Mouse (Mus musculus): ENCODE results near the gene Vmn2r117.
"Not testable (repeated sequence)": the region's sequence is repeated elsewhere in the genome, so short reads cannot be mapped to it uniquely, and the experiment has no call there.

Gene Vmn2r117

DNA sequence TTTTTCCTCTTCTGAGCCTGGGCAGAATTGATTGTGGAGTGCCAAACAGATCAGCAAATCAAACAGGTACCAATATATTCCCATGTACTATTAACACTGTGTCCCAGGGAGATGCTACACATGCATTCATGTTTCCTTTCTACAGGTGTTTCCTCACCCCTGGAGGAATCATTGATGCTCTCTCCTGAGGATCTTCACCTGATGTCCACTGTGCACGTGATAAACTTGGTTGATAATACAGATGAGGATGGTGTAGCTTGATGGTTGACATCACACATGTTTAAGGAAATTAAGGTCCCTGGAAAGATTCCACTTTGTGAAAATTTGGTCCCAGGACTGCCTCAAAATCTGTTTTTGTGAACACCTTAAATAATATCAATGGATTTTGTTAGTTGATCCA, at the start of gene Vmn2r117:
Gene Vmn2r117 (minus strand): TSS at position 101 of the 400 bp plus-strand sequence.
- DNase-seq (ENCODE audit: low spot score) = not testable (repeated sequence)

DNA sequence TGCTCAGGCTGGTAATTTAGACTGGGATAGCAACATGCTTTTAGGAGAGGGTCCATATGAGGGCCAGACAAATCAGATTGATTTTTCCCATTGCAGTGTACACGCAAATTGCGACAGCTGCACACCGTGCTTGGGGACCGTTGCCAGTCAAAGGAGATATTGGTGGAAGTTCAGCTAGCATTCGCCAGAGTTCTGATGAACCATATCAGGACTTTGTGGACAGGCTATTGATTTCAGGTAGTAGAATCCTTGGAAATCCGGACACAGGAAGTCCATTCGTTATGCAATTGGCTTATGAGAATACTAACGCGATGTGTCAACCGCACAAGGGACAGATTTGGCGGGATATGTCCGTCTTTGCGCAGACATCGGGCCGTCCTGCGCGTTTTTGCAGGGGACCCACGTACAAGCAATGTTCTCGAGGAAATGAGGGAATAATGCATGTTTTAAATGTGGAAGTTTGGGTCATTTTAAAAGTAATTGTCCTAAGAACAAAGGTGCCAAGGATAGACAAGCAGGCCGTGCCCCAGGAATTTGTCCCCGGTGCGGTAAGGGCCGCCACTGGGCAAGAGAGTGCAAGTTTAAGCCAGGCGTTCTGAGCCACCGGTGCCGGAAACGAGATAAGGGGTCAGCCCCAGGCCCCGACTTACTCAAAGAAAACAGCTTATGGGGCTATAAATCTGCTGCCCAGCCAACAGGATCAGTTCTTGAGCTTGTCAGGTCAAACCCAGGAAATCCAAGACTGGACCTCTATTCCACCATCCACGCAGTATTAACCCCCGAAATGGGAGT, 43.6 kb upstream of the Vmn2r117 start:
- not testable (repeated sequence) for DNase-seq (ENCODE audit: low spot score)

DNA sequence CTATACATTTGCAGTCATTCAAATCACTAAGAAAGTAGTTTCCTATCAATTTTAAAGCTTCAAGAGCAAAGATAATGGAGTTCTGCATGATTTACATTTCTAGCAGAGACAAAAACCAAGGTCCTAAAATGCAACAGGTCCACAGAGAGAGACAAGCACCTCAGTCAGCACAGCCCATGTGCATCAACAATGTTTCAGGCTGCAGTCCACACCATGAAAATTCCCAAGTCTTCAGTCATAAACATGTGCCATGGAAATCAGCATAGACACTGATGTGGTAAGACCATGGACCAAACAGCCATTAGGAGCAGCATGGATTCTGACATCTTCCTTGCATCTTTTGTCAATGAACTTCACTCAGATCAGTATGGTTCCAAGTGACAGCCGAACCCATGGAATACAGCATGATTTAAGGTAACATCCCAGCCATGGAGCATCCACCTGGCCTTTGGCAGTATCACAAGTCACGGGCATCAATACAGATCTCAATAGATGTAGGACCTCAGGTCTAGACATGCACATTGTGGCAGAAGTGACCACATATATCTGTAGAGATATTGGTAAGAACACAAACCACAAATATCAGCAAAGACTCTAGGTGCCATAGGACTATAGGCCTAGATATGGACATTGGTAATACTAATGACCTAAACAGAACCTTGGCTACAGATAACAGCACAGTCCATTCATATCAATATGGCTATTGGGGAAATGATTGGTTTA, 39.4 kb upstream of the Vmn2r117 start:
- DNase-seq (ENCODE audit: low spot score) = no peak

DNA sequence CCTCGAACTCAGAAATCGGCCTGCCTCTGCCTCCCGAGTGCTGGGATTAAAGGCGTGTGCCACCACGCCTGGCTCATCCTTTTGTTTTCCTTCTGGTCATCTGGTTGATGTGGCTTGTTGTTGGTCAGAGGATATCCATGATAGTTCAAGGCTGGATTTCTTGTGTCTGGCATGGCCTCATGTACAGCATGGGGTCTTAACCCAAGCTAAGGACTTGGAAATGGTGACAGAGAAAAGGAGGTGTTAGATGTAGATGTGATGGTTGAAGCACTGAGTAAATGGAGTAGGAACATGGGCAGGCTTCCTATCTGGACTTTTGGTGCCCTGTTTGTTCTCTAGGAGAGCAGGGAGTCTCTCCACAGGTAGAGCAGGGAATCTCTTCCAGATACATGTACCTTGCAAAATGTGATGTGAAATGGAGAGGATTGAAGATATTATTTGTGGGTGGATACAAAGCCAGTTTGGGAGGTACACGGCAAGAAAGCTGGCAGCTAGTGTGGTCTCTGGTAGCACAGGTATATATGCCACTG, 46.3 kb downstream of the Vmn2r117 start:
- no peak for DNase-seq (ENCODE audit: low spot score)
